Mouse (Mus musculus) testis, adult 2 months (tissue): Measurements from ENCODE around the gene Cpa2.

ENCODE experiments used
- CTCF ChIP-seq: fragments of 200-500 bp; IDR thresholded peaks from 2 replicates; pipeline ENCODE4 v1.5.1; 2012; ENCODE audit warnings: low read depth, mild to moderate bottlenecking, inconsistent platforms, low read length, moderate library complexity; ENCODE audit not compliant: control insufficient read depth, insufficient read depth, insufficient replicate concordance
- POLR2A ChIP-seq: fragments of 200-500 bp; IDR thresholded peaks from 2 replicates; pipeline ENCODE4 v1.6.1; 2012; ENCODE audit warnings: low read depth, mild to moderate bottlenecking, inconsistent platforms, low read length, moderate library complexity; ENCODE audit not compliant: control insufficient read depth

DNA sequence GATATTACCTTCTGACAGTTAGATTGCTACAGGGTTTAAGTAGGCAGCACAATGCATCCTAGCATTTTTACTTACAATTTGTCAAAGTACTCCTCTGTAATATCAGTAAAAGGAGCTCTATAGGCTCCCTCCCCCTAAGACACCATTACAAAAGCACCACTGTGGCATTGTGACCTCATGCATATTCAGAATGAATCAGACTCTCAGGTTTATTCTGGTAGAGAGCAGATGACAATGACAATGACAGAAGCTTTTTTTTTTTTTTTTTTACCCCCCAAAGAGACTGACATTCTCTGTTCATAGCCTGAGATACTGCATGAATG, 9.8 kb downstream of the Cpa2 start:
- TF ChIP-seq CTCF (no peak), POLR2A (no peak)
